Mouse (Mus musculus) gastrocnemius, adult 18-20 months (tissue): ENCODE measurements at regions not wholly inside any gene's neighbourhood (a gene's known extent, or its start where the extent isn't known, plus 50 kb on each side); places are given as distances from the start of the nearest gene placed in this dataset.
"Not testable (repeated sequence)": the region's sequence is repeated elsewhere in the genome, so short reads cannot be mapped to it uniquely, and the experiment has no call there.

Experiments
- DNase-seq: peaks from one replicate; pipeline ENCODE4 v3.0.0; 2021; ENCODE audit warnings: low spot score

DNA sequence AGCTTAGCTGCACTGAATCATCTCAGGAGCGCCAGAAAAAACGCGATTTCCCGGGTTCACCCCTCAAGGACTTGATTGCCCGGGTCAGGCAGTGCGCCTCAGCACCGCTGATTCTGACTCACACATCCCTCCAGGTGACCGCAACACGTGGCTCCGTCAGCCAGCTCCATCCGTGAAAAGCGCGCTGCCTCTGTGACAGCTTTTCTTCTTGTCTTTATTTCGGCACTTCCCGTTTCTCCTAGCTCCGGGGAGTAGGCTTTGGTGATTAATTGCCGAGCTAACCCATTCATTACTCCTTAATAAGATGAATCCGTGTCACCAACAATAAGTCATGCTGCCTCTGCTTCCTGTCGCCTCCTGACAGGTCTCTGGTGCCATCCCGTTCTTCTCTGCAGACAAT, 108.6 kb downstream of the Katnal1 start:
- no peak for DNase-seq

DNA sequence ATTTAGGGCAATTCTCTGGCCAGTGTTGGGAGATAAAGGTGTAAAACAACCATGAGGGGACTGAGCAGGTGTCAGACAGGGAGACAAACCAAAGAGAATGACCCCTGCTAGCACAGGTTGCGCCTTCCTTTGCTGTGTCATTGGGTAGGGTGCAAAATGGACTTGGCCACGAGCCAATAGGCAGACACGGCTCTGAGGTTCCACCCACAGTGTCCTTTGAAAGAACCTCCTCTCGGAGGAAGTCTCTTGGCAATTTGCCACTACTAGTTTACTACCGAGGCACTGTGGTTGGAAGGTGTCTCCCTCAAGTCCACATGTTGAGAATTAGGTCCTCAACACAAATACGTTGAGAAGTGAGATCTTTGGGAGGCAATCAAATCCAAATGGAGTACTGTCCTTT, 109.7 kb downstream of the Katnal1 start:
- DNase-seq, result no peak

- DNase-seq, result no peak
These were observed 110.4 kb downstream of the Katnal1 start for GRCm38 (mm10) chr5:148818746-148819145.

- no peak for DNase-seq
These were observed 116.3 kb downstream of the Katnal1 start for GRCm38 (mm10) chr5:148812840-148813239.

DNA sequence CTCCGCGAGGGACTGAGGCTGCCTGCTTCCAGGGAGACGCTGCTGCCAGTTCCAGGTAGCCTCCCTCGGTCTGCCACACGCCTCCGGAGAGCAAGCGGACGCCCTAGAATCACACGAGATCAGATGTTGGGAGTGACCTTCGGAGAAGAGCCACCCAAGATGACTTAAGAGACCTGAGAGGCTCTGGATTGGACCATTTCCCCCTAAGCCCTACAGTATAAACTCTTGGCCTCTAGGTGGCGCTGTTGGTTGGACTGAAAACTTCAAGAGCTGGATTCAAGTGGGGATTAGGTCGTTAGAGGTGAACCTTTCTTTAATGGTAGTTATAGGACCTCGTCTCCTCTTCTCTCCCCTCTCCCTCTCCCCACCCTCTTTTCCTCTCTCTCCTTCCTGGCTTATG, 117.1 kb downstream of the Katnal1 start:
- peak; percentile 71 for DNase-seq

DNA sequence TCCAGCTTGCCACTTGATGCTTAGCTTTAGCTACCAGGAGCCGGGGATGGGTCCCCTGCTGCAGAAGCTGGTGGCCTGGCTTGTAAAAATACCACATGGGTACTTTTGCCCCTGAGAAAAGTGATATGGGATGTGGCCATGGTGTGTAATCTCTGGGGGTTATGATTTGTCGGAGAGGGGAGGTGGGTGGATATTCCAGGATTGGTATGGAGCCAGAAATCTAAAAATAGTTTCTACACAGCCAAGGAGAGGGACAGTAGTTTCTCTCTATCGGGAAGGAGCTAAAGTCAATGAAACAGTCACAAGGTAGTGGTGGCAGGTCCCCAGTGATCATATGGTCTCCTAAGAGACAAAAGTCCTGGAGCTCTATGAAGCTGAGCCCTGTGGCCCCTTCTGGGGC, 119.6 kb downstream of the Katnal1 start:
- no peak for DNase-seq

GRCm38 (mm10) chr5:148809055-148809454, 120.1 kb downstream of the Katnal1 start:
- no peak for DNase-seq

GRCm38 (mm10) chr5:148808426-148808825, 120.7 kb downstream of the Katnal1 start:
- peak; percentile 15 for DNase-seq

GRCm38 (mm10) chr5:148807612-148808011, 121.5 kb downstream of the Katnal1 start:
- no peak for DNase-seq

- no peak for DNase-seq
These were observed 124.1 kb downstream of the Katnal1 start for GRCm38 (mm10) chr5:148805030-148805429.

DNA sequence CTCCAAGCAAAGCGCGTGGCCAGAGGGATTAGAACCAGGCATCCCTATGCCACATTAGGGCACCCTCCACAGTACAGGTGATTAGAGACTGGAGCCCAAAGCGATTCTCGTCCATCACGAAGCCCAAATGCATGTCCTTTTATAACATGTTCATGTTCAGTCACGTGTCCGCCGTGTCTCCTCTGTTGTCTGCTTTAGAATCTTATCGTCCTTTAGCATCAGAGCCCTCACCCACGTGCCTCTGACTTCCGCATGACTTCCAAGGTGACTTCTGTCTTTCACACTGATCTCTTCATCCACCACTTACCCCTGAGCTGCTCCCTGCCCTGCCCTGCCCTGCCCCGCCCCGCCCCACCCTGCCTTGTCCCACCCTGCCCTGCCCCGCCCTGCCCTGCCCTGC, 125.3 kb downstream of the Katnal1 start:
- no peak for DNase-seq

DNA sequence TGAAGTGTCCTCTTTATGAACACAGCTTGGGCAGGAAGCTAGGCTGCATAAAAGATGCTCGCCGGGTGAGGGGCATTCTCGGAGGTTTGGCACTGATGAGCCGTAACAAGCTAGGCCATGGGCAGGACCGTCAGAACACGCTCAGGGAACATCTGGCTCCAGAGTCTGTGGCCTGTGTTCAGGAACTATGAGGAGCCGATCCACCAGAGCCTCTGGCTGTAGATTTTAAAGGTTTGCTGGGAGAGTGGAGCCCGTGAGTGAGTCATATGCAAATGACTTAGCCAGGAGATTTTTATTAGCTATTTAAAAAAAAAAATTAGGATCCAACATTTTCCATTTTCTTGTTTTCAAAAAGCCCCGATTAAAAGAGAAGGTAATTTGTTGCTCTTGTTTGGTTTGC, 126.4 kb downstream of the Katnal1 start:
- DNase-seq, result no peak

- no peak for DNase-seq
These were observed 130.6 kb downstream of the Katnal1 start for GRCm38 (mm10) chr5:148798541-148798940.

GRCm38 (mm10) chr5:148796072-148796471, 133.0 kb downstream of the Katnal1 start:
- no peak for DNase-seq

DNA sequence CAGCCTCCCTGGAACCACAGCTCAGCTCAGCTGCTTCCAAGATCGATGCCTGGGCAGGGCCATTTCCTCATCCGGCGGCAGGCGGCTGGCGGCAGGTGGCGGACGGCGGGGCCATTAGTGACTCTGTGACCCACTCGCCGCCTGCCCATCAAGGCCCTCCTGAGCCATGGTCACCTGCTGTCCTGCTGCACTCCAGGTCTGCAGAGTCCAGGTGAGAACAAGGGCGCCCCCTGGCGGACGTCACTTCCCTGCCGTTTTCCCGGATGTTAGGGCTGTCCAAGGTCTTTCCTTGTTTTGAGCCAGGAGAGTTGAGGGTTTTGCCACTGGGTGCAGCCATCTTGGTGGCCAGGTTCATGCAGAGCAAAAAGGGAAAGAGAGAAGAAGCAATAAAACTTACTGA, 134.7 kb downstream of the Katnal1 start:
- DNase-seq, result peak; percentile 53

- peak; percentile 84 for DNase-seq
These were observed 136.2 kb downstream of the Katnal1 start for GRCm38 (mm10) chr5:148792736-148793440.

DNA sequence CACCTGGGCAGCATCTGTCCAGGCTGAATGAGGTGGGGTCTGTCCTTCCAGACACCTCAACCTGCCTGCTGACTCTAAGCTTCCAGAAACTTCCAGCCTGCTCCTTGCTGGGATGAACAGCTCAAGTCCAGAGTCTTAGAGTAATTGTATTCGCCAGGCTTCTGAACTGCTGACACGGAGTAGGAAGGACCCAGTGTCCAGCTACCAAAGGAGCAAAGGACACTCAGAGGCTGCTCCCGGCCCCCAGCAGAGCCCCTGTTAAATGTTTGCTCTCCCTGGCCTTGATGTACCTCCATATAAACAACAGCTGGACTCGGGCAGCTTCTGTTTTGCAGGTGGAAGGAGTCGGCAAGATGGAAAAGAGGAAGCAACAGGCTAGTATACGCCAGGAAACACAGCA, 137.5 kb downstream of the Katnal1 start:
- DNase-seq, result no peak

GRCm38 (mm10) chr5:148790343-148790742, 138.8 kb downstream of the Katnal1 start:
- not testable (repeated sequence) for DNase-seq

DNA sequence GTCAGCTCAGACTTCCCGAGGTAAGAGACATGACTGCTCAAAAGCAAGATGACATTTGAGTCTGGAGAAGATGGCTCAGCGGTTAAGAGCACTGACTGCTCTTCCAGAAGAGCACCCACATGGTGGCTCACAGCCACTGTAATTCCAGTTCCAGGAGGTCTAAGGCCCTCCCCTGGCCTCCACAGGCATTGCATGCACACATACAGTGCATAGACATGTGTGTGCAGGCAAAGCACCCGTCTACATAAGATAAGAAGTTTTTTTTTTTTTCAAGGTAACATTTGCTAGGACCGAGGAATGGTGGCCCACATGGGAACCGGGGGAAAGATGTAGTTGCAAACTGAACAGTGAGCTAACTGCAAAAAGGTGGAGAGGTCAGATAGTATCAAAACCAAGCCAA, 139.3 kb downstream of the Katnal1 start:
- DNase-seq, result no peak

GRCm38 (mm10) chr5:148789147-148789566, 140.0 kb downstream of the Katnal1 start:
- DNase-seq, result no peak

- DNase-seq, result no peak
These were observed 140.4 kb downstream of the Katnal1 start for GRCm38 (mm10) chr5:148788690-148789089.

DNA sequence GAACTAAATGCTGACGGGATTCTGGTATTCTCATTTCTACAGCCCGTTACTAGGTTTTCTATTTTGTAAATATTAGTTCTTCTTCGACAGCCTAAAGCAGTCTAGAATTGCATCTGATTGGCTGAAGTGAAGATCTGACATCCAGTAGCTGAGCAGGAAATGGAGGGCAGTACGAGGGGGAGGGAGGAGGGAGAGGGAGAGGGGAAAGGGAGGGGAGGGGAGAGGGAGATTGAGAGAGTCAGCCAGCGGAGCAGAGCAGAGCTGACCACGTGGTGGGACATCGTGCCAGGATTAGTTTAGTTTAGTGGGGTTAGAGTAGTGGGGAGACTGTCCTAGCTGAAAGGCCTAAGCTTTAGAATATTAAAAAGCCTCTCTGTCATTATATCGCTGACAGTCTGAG, 141.8 kb downstream of the Katnal1 start:
- no peak for DNase-seq

GRCm38 (mm10) chr5:148781076-148781475, 148.0 kb downstream of the Katnal1 start:
- DNase-seq, result not testable (repeated sequence)
